Comparison of ENCODE assay signal across 7 mouse cellular contexts in genomic region chr16:33941271-33941781, GRCm38 (mm10). TPM values are rescaled to one million over a fixed set of nuclear protein-coding genes. Genes with fewer than 3 reads are reported as not detected.
DNase-seq lines count a peak whose midpoint lies in the region; ATAC-seq and TF ChIP-seq lines count a peak whose summit lies in the region.

No protein-coding gene starts in this region.

- no peaks in the 10 kb centered on the region for H3K27me3 ChIP-seq in E14TG2a.4 (ENCODE audit: insufficient read depth, low read length)
- H3K27me3 ChIP-seq in forebrain, embryonic 15.5 days = no peaks in the 10 kb centered on the region; the same call in 1 of the 2 replicates

- peak overlapping the region; percentile 23; the same call in 1 of the 2 replicates for H3K4me3 ChIP-seq in E14TG2a.4 (replicated peaks; ENCODE audit: low read length)
- H3K4me3 ChIP-seq in forebrain, embryonic 15.5 days = no peak overlapping the region

- H3K4me2 ChIP-seq in forebrain, embryonic 15.5 days (replicated peaks) = no peak overlapping the region

- intact Hi-C loops in heart, postnatal 36 days (cut with DNase I) = loop anchor here (10.0 kb wide), 1 partner anchor 637 kb away; no protein-coding TSS in a partner anchor

- H3K27ac ChIP-seq in forebrain, embryonic 15.5 days (replicated peaks) = 0 out of 2 replicates have a peak overlapping the region, but pooled peaks have one; percentile 17

- peaks cover 8% of the 10 kb centered on the region for H3K36me3 ChIP-seq in E14TG2a.4 (ENCODE audit: insufficient read depth, low read length)
- H3K36me3 ChIP-seq in forebrain, embryonic 15.5 days = no peaks in the 10 kb centered on the region

- ATAC-seq in forebrain, embryonic 15.5 days (replicated peaks) = peak; percentile 46

- peak; percentile 26 for DNase-seq in ZHBTc4 (ENCODE audit: low read depth, low spot score)
- peak; percentile 63 to 74 for DNase-seq in heart, postnatal 36 days
- DNase-seq in layer of hippocampus, adult 9-11 months = peak; percentile 43
- peak; percentile 58 for DNase-seq in mesoderm, embryonic 11.5 days (ENCODE audit: low read depth, low spot score)
- DNase-seq in thymus, postnatal 36 days = no peak

- WGBS in forebrain, embryonic 15.5 days = 45% methylated on average over 11 of the region's 11 CpGs

- TF ChIP-seq CTCF in E14TG2a.4 (conservative IDR thresholded peaks at IDR 0.05; ENCODE audit: low read length) = no peak

- H3K4me1 ChIP-seq in E14TG2a.4 (replicated peaks; ENCODE audit: low read depth, low read length) = peaks cover 19% of the 10 kb centered on the region
- H3K4me1 ChIP-seq in forebrain, embryonic 15.5 days = peaks cover 19% of the 10 kb centered on the region

- no peak overlapping the region for H3K9ac ChIP-seq in forebrain, embryonic 15.5 days (replicated peaks)

- H3K9me3 ChIP-seq in E14TG2a.4 (ENCODE audit: low read length) = no peaks in the 10 kb centered on the region
- no peaks in the 10 kb centered on the region for H3K9me3 ChIP-seq in forebrain, embryonic 15.5 days

RNA-seq across cellular contexts. Expression of gene Umps, which starts 25.5 kb away (rescaled TPM):
- polyA plus RNA-seq in forebrain, embryonic 15.5 days (2015; fragmentation: Nextera tagmentation; extraction: Ambion mirVana) = 32.9 and 34.5 TPM in 2 replicates
- total RNA-seq in heart, postnatal 36 days (2021) = 1 to 10 TPM; 7.9 to 8.6 TPM

Comparison
In these comparisons a context has a peak if more than half of its experiments do, and no peak if none do; other contexts are left out.
1. DNase-seq: peak in ZHBTc4 (single experiment), heart, postnatal 36 days (2 of 2), layer of hippocampus, adult 9-11 months (single experiment) and mesoderm, embryonic 11.5 days (single experiment); none in thymus, postnatal 36 days (0 of 2).